Mouse (Mus musculus) stomach, embryonic 16.5 days (tissue): ENCODE measurements around the gene Nhs. TPM values are rescaled to one million over a fixed set of nuclear protein-coding genes. Genes with fewer than 3 reads are reported as not detected.

Experiments used
- ATAC-seq: fragments of 200-750 bp; cut with Nextera tagmentation; 2 replicates; pipeline ENCODE4 v1.8.0; 2017; ENCODE audit warnings: moderate number of reproducible peaks, moderate TSS enrichment; ENCODE audit not compliant: insufficient read depth, low FRiP score
- H3K27ac ChIP-seq: fragments of 300-500 bp; sonication (generic); 2 replicates; pipeline ENCODE4 v1.5.1; 2014; ENCODE audit warnings: low read length
- H3K27me3 ChIP-seq: fragments of 300-500 bp; sonication (generic); 2 replicates; pipeline ENCODE4 v1.6.1; 2014; ENCODE audit warnings: low read length, control low read depth, mixed read lengths; ENCODE audit not compliant: control insufficient read depth, insufficient read depth
- H3K36me3 ChIP-seq: fragments of 300-500 bp; sonication (generic); 2 replicates; pipeline ENCODE4 v1.6.1; 2014; ENCODE audit warnings: low read length; ENCODE audit not compliant: control insufficient read depth, insufficient read depth
- H3K4me1 ChIP-seq: fragments of 300-500 bp; sonication (generic); 2 replicates; pipeline ENCODE4 v1.6.1; 2014; ENCODE audit warnings: low read length, control low read depth, mixed read lengths; ENCODE audit not compliant: control insufficient read depth, insufficient read depth
- H3K4me2 ChIP-seq: fragments of 300-500 bp; sonication (generic); 2 replicates; pipeline ENCODE4 v1.6.1; 2014; ENCODE audit warnings: low read depth, low read length, mixed read lengths
- H3K4me3 ChIP-seq: fragments of 300-500 bp; sonication (generic); replicated peaks from 2 replicates; pipeline ENCODE4 v1.5.1; 2014; ENCODE audit warnings: mild to moderate bottlenecking, low read length
- H3K9ac ChIP-seq: fragments of 300-500 bp; sonication (generic); 2 replicates; pipeline ENCODE4 v1.6.1; 2014; ENCODE audit warnings: low read length
- H3K9me3 ChIP-seq: fragments of 300-500 bp; sonication (generic); replicated peaks from 2 replicates; pipeline ENCODE4 v1.6.1; 2016; ENCODE audit warnings: low read length, control low read depth; ENCODE audit not compliant: control insufficient read depth
- WGBS: fragments of 180-500 bp; shearing (Covaris S2); extraction: QIAGEN DNeasy Blood & Tissue Kit; methylation state at CpG from one replicate; pipeline ENCODE4 v1.1.7; 2014; 5-methylcytosine and 5-hydroxymethylcytosine counted together
- polyA plus RNA-seq: library from polyadenylated mRNA; unstranded; fragments of >200 nt; fragmentation: Nextera tagmentation; extraction: Ambion mirVana; gene quantifications from 2 replicates; pipeline ENCODE4 v1.2.1, GENCODE M21; 2015

Gene Nhs
- polyA plus RNA-seq = 1.4 and 1.8 TPM in 2 replicates

DNA sequence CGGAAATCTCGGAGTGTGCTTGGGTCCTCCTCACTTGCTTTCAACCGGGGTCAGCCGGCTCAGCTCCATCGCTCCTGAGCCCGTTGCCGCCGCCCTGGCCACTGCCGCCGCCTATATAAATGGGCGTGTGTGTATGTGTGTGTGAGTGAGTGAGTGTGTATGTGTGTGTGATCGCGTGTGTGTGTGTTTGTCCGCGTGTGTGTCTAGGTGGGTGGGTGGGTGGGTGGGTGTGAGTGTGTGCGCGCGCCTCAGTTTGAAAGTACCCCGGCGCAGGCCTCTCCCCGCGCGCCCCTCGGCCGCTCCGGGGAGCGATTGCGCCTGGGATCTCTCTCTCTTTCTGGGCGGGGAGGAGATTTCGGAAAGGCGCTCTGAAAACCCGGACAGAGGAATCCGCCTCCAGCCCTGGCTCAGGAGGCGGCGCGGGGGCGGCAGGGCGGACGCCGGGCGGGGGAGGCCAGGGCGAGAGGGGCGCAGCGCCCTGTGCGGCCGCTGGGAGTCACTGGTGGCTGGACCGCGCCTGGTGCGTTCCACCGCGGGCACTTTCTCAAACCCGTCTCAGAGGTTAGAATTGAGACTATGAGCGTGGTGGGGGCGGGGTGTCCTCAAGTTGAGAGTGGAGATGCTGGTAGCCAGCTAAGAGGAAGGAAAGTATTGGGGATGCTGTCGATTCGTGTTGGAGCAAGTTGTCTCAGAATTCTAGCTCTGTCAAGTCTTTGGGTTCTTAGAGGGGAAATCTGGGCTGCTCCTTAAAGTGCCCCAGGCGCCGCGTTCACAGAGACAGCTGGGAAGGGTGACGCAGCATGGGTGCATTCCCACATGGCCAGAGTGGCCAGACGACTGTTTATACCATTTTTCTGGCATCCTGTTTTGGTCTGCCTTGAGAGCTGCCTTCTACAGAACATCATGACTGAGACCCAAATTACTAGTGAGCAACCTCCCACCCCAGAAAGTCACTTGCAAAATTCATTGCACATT, at the start of gene Nhs:
Gene Nhs (minus strand): TSS at position 94 of the 975 bp plus-strand sequence.
- Histone ChIP-seq H3K36me3 (no peaks in the 10 kb centered on the region), H3K4me3 (peak within 1 kb of the TSS; percentile 54), H3K27me3 (no peaks in the 10 kb centered on the region; the same call in 1 of the 2 replicates), H3K9me3 (no peaks in the 10 kb centered on the region), H3K4me2 (peak within 1 kb of the TSS; percentile 61), H3K4me1 (no peaks in the 10 kb centered on the region), H3K9ac (peak within 1 kb of the TSS; percentile 69), H3K27ac (peak within 1 kb of the TSS; percentile 39)
- ATAC-seq = peak; percentile 86
- WGBS = 20% methylated on average over 61 of the region's 61 CpGs

DNA sequence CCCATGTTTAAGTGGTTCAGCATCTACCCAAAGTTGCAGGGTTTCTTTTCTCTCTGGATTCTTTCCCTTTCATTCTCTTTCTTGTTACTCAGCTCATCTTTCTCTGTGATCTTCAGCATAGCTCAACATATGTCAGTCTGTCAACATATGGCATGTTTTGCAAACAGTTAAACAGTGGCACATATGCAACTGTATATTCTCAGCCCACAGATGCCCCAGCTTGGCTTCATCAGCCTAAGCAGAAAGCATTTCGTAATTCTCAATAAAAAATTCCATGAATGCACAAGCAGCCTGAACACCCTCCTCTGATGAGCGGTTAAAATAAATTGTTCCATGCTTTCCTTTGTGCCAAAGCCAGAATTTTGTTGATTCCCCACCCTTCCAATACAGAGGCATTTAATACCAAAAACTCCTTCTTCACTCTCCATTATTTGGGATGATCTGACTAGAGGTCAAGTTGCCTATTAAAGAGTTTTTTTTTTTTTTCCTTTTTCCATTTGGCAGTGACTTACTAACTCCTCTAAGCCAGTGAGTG, 46.9 kb upstream of the Nhs start:
- 71% methylated on average over 2 of the region's 2 CpGs for WGBS
- no peaks in the 10 kb centered on the region for H3K4me1 ChIP-seq
- H3K4me2 ChIP-seq = no peak overlapping the region
- H3K9me3 ChIP-seq = no peaks in the 10 kb centered on the region
- no peaks in the 10 kb centered on the region for H3K36me3 ChIP-seq
- no peak for ATAC-seq
- H3K27me3 ChIP-seq = no peaks in the 10 kb centered on the region; the same call in 1 of the 2 replicates
- H3K9ac ChIP-seq = no peak overlapping the region
- H3K4me3 ChIP-seq = no peak overlapping the region
- no peak overlapping the region for H3K27ac ChIP-seq

DNA sequence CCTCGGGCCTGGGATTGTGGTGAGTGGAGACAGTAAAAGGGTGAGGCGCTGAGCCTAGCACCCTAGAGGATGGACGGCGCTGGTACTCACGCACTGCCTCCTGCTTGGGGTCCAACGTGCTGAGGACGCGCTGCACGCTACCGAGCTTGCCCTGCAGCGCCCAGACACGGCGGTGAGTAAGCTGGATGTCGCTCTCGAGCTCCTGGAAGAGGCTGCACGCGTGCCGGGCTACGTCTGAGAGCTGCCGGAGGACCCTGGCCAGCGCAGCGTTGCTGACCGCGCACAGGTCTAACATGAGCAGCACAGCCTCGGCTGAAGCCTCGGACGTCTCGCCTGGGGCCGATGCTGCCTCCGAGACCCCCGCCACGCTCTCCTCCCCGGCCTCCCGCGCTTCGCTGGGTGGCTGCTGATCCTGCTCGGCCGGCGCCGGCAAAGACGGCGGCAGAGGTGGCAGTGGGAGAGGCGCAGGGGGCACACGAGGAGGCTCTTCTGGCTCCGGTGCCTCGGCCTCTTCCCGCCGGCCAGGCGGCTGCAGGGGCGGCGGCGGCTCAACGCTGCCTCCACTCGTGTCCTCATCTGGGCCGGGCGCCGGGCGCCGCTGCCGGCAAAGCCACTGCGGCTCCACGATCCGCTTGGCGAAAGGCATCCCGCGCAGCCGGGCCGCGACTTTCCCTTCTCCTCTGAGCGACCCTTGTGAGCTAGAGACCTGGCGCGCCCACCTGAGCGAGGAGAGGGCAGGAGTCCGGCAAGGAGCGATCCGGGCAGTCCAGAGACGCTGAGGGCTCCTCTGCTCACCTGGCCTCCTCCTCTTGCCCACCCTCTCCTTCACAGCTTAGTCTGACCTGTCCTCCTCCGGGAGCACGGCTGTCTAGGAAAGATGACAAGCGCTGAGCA, 540 bp downstream of the Nhs start:
- WGBS = 14% methylated on average over 66 of the region's 80 CpGs
- H3K36me3 ChIP-seq = no peaks in the 10 kb centered on the region
- peak overlapping the region; percentile 54 for H3K4me3 ChIP-seq
- H3K4me1 ChIP-seq = no peaks in the 10 kb centered on the region
- ATAC-seq = peak; percentile 48; the same call in 1 of the 2 replicates
- peak overlapping the region; percentile 39 for H3K27ac ChIP-seq
- H3K4me2 ChIP-seq = peak overlapping the region; percentile 61
- peak overlapping the region; percentile 69 for H3K9ac ChIP-seq
- no peaks in the 10 kb centered on the region; the same call in 1 of the 2 replicates for H3K27me3 ChIP-seq
- no peaks in the 10 kb centered on the region for H3K9me3 ChIP-seq

DNA sequence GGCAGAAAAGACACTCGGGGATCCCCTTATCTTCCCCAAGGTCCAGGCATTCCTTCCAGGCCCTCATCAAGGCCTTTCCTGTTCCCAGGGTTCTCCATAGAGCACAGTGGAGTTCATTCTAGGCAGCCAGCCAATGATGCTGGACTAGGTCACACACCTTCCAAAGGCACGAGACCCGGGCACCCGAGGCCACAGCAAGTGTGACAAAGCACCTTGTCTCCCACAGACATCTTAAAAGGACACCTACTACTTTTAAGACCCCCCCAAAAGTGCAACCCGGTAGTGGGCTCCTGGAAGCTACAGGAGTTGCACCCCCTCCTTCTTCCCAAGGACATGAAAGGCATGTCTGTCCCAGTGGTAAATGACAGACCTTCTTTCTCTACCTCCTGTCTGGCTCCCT, 1.4 kb downstream of the Nhs start:
- H3K27ac ChIP-seq = no peak overlapping the region
- H3K27me3 ChIP-seq = no peaks in the 10 kb centered on the region; the same call in 1 of the 2 replicates
- 52% methylated on average over 5 of the region's 5 CpGs for WGBS
- H3K9me3 ChIP-seq = no peaks in the 10 kb centered on the region
- H3K4me1 ChIP-seq = no peaks in the 10 kb centered on the region
- no peaks in the 10 kb centered on the region for H3K36me3 ChIP-seq
- peak overlapping the region; percentile 54 for H3K4me3 ChIP-seq
- peak overlapping the region; percentile 69; the same call in 1 of the 2 replicates for H3K9ac ChIP-seq
- ATAC-seq = no peak
- peak overlapping the region; percentile 61 for H3K4me2 ChIP-seq

DNA sequence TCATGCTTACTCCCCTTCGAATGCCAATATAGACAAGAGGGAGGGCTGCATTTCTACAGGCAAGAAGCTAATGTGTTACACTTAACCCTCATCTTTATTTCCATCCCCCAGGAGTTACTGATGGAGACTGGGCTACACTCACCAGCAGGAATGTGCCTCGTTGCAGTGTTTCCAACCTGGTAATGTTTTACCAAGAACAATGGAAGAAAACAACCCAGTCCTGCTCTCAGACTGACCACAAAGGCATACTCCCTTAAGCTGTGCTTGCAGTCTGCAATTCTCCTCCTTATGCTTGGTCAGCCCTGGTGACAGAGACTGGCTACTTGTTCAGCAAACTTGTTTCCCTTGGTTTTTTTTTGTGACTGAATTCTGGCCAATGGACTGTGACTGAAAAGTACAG, 21.7 kb downstream of the Nhs start:
- WGBS = 41% methylated on average over 2 of the region's 2 CpGs
- Histone ChIP-seq H3K9ac (no peak overlapping the region), H3K4me3 (no peak overlapping the region), H3K36me3 (no peaks in the 10 kb centered on the region), H3K27me3 (peaks cover 12% of the 10 kb centered on the region), H3K9me3 (no peaks in the 10 kb centered on the region), H3K4me1 (no peaks in the 10 kb centered on the region), H3K27ac (no peak overlapping the region), H3K4me2 (no peak overlapping the region)
- no peak for ATAC-seq

DNA sequence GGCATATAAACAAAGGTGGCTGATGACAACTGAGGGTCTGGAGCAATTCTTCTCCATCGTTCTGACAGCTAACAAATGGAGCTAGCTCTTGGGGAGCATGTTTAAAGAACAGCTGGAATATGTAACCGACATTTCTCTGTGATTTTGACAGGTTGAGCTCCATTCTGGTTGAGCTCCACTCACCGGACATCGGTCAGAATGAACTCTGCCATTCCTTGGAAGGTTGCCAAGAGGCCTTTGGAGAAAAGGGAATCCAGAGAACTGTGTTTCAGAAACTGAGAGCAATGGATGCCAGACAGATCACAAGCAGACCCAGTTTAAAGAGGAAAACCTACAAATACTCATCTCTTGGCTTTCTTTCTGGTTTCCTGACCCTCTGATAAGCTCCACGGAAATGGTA, 46.3 kb downstream of the Nhs start:
- Histone ChIP-seq H3K4me2 (no peak overlapping the region), H3K27ac (no peak overlapping the region), H3K4me1 (no peaks in the 10 kb centered on the region), H3K4me3 (no peak overlapping the region), H3K9me3 (no peaks in the 10 kb centered on the region), H3K27me3 (peaks cover 8% of the 10 kb centered on the region; the same call in 1 of the 2 replicates), H3K36me3 (no peaks in the 10 kb centered on the region), H3K9ac (no peak overlapping the region)
- 40% methylated on average over 5 of the region's 5 CpGs for WGBS
- ATAC-seq = no peak

DNA sequence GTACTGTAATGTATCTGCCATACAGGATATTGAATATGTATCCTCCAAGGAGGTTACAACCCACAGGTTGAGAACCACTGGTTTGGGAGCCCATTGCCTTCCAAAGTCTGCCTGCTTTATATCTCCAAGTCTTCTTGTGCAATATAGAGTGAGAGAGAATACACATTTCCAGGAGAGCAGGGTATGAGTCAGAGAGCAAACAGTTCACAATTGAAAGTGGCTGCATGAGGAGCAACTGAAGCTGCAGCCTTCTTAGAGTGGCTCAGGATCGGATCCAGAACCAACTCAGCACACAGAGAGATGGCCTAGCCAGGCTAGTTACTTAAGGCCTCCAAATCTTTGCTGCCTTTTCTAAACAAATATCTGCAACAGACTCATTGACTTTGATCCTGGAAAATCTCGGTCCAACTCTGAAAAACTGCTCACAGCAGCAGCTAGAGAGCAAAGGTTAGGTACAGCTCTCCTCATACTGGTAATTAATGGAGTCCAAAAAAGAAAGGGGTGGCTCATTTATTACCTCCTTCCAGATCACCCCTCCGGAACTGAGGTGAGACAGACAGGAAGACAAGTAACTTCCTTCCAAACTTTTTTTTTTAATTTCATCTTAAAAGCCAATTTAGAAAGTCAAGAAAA, 56.6 kb downstream of the Nhs start:
- Histone ChIP-seq H3K9ac (no peak overlapping the region), H3K27ac (no peak overlapping the region), H3K9me3 (no peaks in the 10 kb centered on the region), H3K4me1 (no peaks in the 10 kb centered on the region), H3K4me3 (no peak overlapping the region), H3K27me3 (peaks cover 9% of the 10 kb centered on the region; the same call in 1 of the 2 replicates), H3K4me2 (no peak overlapping the region), H3K36me3 (no peaks in the 10 kb centered on the region)
- no peak for ATAC-seq
- 32% methylated on average over 3 of the region's 3 CpGs for WGBS

DNA sequence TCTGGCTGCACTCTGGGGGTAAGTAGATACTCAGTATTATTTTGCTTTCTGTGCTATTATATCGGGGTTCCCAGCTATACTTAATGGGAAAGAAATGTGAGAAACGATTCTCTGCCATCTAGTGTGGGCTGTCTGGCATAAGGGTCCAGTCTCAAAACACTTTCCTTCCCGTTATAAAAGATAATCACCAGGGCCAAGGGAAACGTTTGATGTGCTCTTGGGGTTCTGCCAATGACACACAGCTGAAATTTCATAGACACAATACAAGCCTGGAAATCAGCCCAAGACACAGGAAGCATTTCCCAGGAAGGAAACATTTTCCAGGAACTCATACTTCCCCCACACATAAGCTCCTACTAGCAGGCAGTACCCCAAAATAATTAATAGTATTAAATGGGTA, 61.2 kb downstream of the Nhs start:
- Histone ChIP-seq H3K9ac (no peak overlapping the region), H3K4me2 (no peak overlapping the region), H3K4me1 (no peaks in the 10 kb centered on the region), H3K36me3 (no peaks in the 10 kb centered on the region), H3K9me3 (no peaks in the 10 kb centered on the region), H3K4me3 (no peak overlapping the region), H3K27me3 (peaks cover 9% of the 10 kb centered on the region; the same call in 1 of the 2 replicates), H3K27ac (no peak overlapping the region)
- no peak for ATAC-seq
- WGBS = 47% methylated on average over 4 of the region's 4 CpGs
